Mouse (Mus musculus): ENCODE results near the gene Plcb1. TPM values are rescaled to one million over a fixed set of nuclear protein-coding genes. Genes with fewer than 3 reads are reported as not detected.

The Plcb1 gene
- polyA plus RNA-seq, 1 experiment = 0.55 TPM

- H3K79me2 ChIP-seq (ENCODE audit: control insufficient read depth, insufficient read depth) = no peaks in the 10 kb centered on the region
- no peak for TF ChIP-seq MAX (IDR thresholded peaks at IDR 0.05)
- no peak for TF ChIP-seq CTCF (IDR thresholded peaks at IDR 0.05; ENCODE audit: control insufficient read depth, insufficient read depth, insufficient read length)
- TF ChIP-seq MYOD1 (IDR thresholded peaks at IDR 0.05; ENCODE audit: control insufficient read depth, insufficient read length, low read depth) = no peak
- no peak for TF ChIP-seq FOSL1 (IDR thresholded peaks at IDR 0.05; ENCODE audit: insufficient read depth, low read length, poor library complexity, severe bottlenecking)
- no peak for TF ChIP-seq CEBPB (IDR thresholded peaks at IDR 0.05; ENCODE audit: low read depth)
- TF ChIP-seq MYOG (IDR thresholded peaks at IDR 0.05; ENCODE audit: control insufficient read depth, extremely low read depth, insufficient read length) = no peak
- TF ChIP-seq USF1 (IDR thresholded peaks at IDR 0.05; ENCODE audit: low read depth) = no peak
- no peaks in the 10 kb centered on the region for H3K27me3 ChIP-seq (ENCODE audit: control insufficient read depth, insufficient read depth, insufficient read length)
- H3K4me3 ChIP-seq (ENCODE audit: insufficient read depth, poor library complexity, severe bottlenecking) = no peak overlapping the region
- H3ac ChIP-seq (ENCODE audit: control insufficient read depth, insufficient read length, low read depth) = no peak overlapping the region
- no peaks in the 10 kb centered on the region for H3K36me3 ChIP-seq (ENCODE audit: control insufficient read depth, insufficient read depth)
- no peaks in the 10 kb centered on the region for H3K79me3 ChIP-seq (ENCODE audit: low read depth)
Observed at GRCm38 (mm10) chr2:135153248-135153647, 367.4 kb downstream of the Plcb1 start.

- no peaks in the 10 kb centered on the region for H3K27me3 ChIP-seq (ENCODE audit: control insufficient read depth, insufficient read depth, insufficient read length)
- TF ChIP-seq MAX (IDR thresholded peaks at IDR 0.05) = no peak
- TF ChIP-seq MYOD1 (IDR thresholded peaks at IDR 0.05; ENCODE audit: control insufficient read depth, insufficient read length, low read depth) = no peak
- no peak for TF ChIP-seq MYOG (IDR thresholded peaks at IDR 0.05; ENCODE audit: control insufficient read depth, extremely low read depth, insufficient read length)
- no peak for TF ChIP-seq FOSL1 (IDR thresholded peaks at IDR 0.05; ENCODE audit: insufficient read depth, low read length, poor library complexity, severe bottlenecking)
- TF ChIP-seq USF1 (IDR thresholded peaks at IDR 0.05; ENCODE audit: low read depth) = no peak
- TF ChIP-seq CEBPB (IDR thresholded peaks at IDR 0.05; ENCODE audit: low read depth) = no peak
- no peak for TF ChIP-seq CTCF (IDR thresholded peaks at IDR 0.05; ENCODE audit: control insufficient read depth, insufficient read depth, insufficient read length)
- H3K79me3 ChIP-seq (ENCODE audit: low read depth) = no peaks in the 10 kb centered on the region
- H3ac ChIP-seq (ENCODE audit: control insufficient read depth, insufficient read length, low read depth) = no peak overlapping the region
- H3K79me2 ChIP-seq (ENCODE audit: control insufficient read depth, insufficient read depth) = no peaks in the 10 kb centered on the region
- no peaks in the 10 kb centered on the region for H3K36me3 ChIP-seq (ENCODE audit: control insufficient read depth, insufficient read depth)
- no peak overlapping the region for H3K4me3 ChIP-seq (ENCODE audit: insufficient read depth, poor library complexity, severe bottlenecking)
Observed at GRCm38 (mm10) chr2:135156055-135156454, 370.2 kb downstream of the Plcb1 start.

GRCm38 (mm10) chr2:135157961-135158360 lies 372.1 kb downstream of the Plcb1 start:
- H3K36me3 ChIP-seq (ENCODE audit: control insufficient read depth, insufficient read depth) = no peaks in the 10 kb centered on the region
- TF ChIP-seq USF1 (IDR thresholded peaks at IDR 0.05; ENCODE audit: low read depth) = no peak
- TF ChIP-seq FOSL1 (IDR thresholded peaks at IDR 0.05; ENCODE audit: insufficient read depth, low read length, poor library complexity, severe bottlenecking) = peak; percentile 44
- no peak for TF ChIP-seq MYOG (IDR thresholded peaks at IDR 0.05; ENCODE audit: control insufficient read depth, extremely low read depth, insufficient read length)
- TF ChIP-seq MYOD1 (IDR thresholded peaks at IDR 0.05; ENCODE audit: control insufficient read depth, insufficient read length, low read depth) = no peak
- no peak for TF ChIP-seq CTCF (IDR thresholded peaks at IDR 0.05; ENCODE audit: control insufficient read depth, insufficient read depth, insufficient read length)
- TF ChIP-seq MAX (IDR thresholded peaks at IDR 0.05) = no peak

GRCm38 (mm10) chr2:135161673-135162072 lies 375.8 kb downstream of the Plcb1 start:
- no peak overlapping the region for H3ac ChIP-seq (ENCODE audit: control insufficient read depth, insufficient read length, low read depth)
- no peaks in the 10 kb centered on the region for H3K79me3 ChIP-seq (ENCODE audit: low read depth)
- TF ChIP-seq MYOG (IDR thresholded peaks at IDR 0.05; ENCODE audit: control insufficient read depth, extremely low read depth, insufficient read length) (no peak), CEBPB (IDR thresholded peaks at IDR 0.05; ENCODE audit: low read depth) (no peak), USF1 (IDR thresholded peaks at IDR 0.05; ENCODE audit: low read depth) (no peak), FOSL1 (IDR thresholded peaks at IDR 0.05; ENCODE audit: insufficient read depth, low read length, poor library complexity, severe bottlenecking) (no peak), CTCF (IDR thresholded peaks at IDR 0.05; ENCODE audit: control insufficient read depth, insufficient read depth, insufficient read length) (no peak), MYOD1 (IDR thresholded peaks at IDR 0.05; ENCODE audit: control insufficient read depth, insufficient read length, low read depth) (no peak), MAX (IDR thresholded peaks at IDR 0.05) (no peak)
- H3K36me3 ChIP-seq (ENCODE audit: control insufficient read depth, insufficient read depth) = no peaks in the 10 kb centered on the region
- H3K79me2 ChIP-seq (ENCODE audit: control insufficient read depth, insufficient read depth) = no peaks in the 10 kb centered on the region
- no peak overlapping the region for H3K4me3 ChIP-seq (ENCODE audit: insufficient read depth, poor library complexity, severe bottlenecking)
- no peaks in the 10 kb centered on the region for H3K27me3 ChIP-seq (ENCODE audit: control insufficient read depth, insufficient read depth, insufficient read length)

More at GRCm38 (mm10) chr2:135157961-135158360, 372.1 kb downstream of the Plcb1 start:
- Histone ChIP-seq H3K79me3 (ENCODE audit: low read depth) (no peaks in the 10 kb centered on the region), H3K4me3 (ENCODE audit: insufficient read depth, poor library complexity, severe bottlenecking) (no peak overlapping the region), H3K79me2 (ENCODE audit: control insufficient read depth, insufficient read depth) (no peaks in the 10 kb centered on the region), H3K27me3 (ENCODE audit: control insufficient read depth, insufficient read depth, insufficient read length) (no peaks in the 10 kb centered on the region), H3ac (ENCODE audit: control insufficient read depth, insufficient read length, low read depth) (no peak overlapping the region)

- no peak overlapping the region for H3K4me3 ChIP-seq (ENCODE audit: insufficient read depth, poor library complexity, severe bottlenecking)
- TF ChIP-seq CEBPB (IDR thresholded peaks at IDR 0.05; ENCODE audit: low read depth) (no peak), USF1 (IDR thresholded peaks at IDR 0.05; ENCODE audit: low read depth) (no peak), MAX (IDR thresholded peaks at IDR 0.05) (no peak), CTCF (IDR thresholded peaks at IDR 0.05; ENCODE audit: control insufficient read depth, insufficient read depth, insufficient read length) (no peak), FOSL1 (IDR thresholded peaks at IDR 0.05; ENCODE audit: insufficient read depth, low read length, poor library complexity, severe bottlenecking) (no peak), MYOD1 (IDR thresholded peaks at IDR 0.05; ENCODE audit: control insufficient read depth, insufficient read length, low read depth) (no peak), MYOG (IDR thresholded peaks at IDR 0.05; ENCODE audit: control insufficient read depth, extremely low read depth, insufficient read length) (no peak)
- no peaks in the 10 kb centered on the region for H3K36me3 ChIP-seq (ENCODE audit: control insufficient read depth, insufficient read depth)
- no peaks in the 10 kb centered on the region for H3K79me2 ChIP-seq (ENCODE audit: control insufficient read depth, insufficient read depth)
- H3ac ChIP-seq (ENCODE audit: control insufficient read depth, insufficient read length, low read depth) = no peak overlapping the region
- H3K27me3 ChIP-seq (ENCODE audit: control insufficient read depth, insufficient read depth, insufficient read length) = no peaks in the 10 kb centered on the region
- H3K79me3 ChIP-seq (ENCODE audit: low read depth) = no peaks in the 10 kb centered on the region
Observed at GRCm38 (mm10) chr2:135165512-135165911, 379.6 kb downstream of the Plcb1 start.

GRCm38 (mm10) chr2:135175544-135175943 lies 389.7 kb downstream of the Plcb1 start:
- TF ChIP-seq CEBPB (IDR thresholded peaks at IDR 0.05; ENCODE audit: low read depth) (no peak), CTCF (IDR thresholded peaks at IDR 0.05; ENCODE audit: control insufficient read depth, insufficient read depth, insufficient read length) (no peak), MYOD1 (IDR thresholded peaks at IDR 0.05; ENCODE audit: control insufficient read depth, insufficient read length, low read depth) (no peak), FOSL1 (IDR thresholded peaks at IDR 0.05; ENCODE audit: insufficient read depth, low read length, poor library complexity, severe bottlenecking) (no peak), MAX (IDR thresholded peaks at IDR 0.05) (no peak), MYOG (IDR thresholded peaks at IDR 0.05; ENCODE audit: control insufficient read depth, extremely low read depth, insufficient read length) (no peak), USF1 (IDR thresholded peaks at IDR 0.05; ENCODE audit: low read depth) (no peak)
- Histone ChIP-seq H3ac (ENCODE audit: control insufficient read depth, insufficient read length, low read depth) (no peak overlapping the region), H3K79me3 (ENCODE audit: low read depth) (no peaks in the 10 kb centered on the region), H3K4me3 (ENCODE audit: insufficient read depth, poor library complexity, severe bottlenecking) (no peak overlapping the region), H3K79me2 (ENCODE audit: control insufficient read depth, insufficient read depth) (no peaks in the 10 kb centered on the region), H3K36me3 (ENCODE audit: control insufficient read depth, insufficient read depth) (no peaks in the 10 kb centered on the region), H3K27me3 (ENCODE audit: control insufficient read depth, insufficient read depth, insufficient read length) (no peaks in the 10 kb centered on the region)
